Mouse (Mus musculus) liver, adult 2 months (tissue): ENCODE measurements around the gene Plek. TPM values are rescaled to one million over a fixed set of nuclear protein-coding genes. Genes with fewer than 3 reads are reported as not detected.

ENCODE experiments used
- DNase-seq: peaks from one replicate; pipeline ENCODE4 v3.0.0-alpha.2; 2011; ENCODE audit warnings: low read depth, low spot score; ENCODE audit errors: extremely low read depth
- H3K27ac ChIP-seq: fragments of 200-500 bp; replicated peaks from 2 replicates; pipeline ENCODE4 v1.5.1; 2012; ENCODE audit warnings: low read depth, mild to moderate bottlenecking, control low read depth, inconsistent platforms, low read length; ENCODE audit not compliant: insufficient read depth
- H3K27me3 ChIP-seq: fragments of 200-500 bp; 2 replicates; pipeline ENCODE4 v1.6.1; 2012; ENCODE audit warnings: mild to moderate bottlenecking, moderate library complexity, low read length, inconsistent platforms; ENCODE audit not compliant: control insufficient read depth, insufficient read depth
- H3K36me3 ChIP-seq: fragments of 200-500 bp; 2 replicates; pipeline ENCODE4 v1.6.1; 2012; ENCODE audit warnings: low read length, inconsistent platforms; ENCODE audit not compliant: control insufficient read depth, insufficient read depth
- H3K4me1 ChIP-seq: fragments of 200-500 bp; 2 replicates; pipeline ENCODE4 v1.6.1; 2011; ENCODE audit warnings: low read length; ENCODE audit not compliant: control insufficient read depth, insufficient read depth
- H3K4me3 ChIP-seq: fragments of 200-500 bp; 2 replicates; pipeline ENCODE4 v1.5.1; 2011; ENCODE audit warnings: low read depth, mild to moderate bottlenecking, control low read depth, low read length, moderate library complexity; ENCODE audit not compliant: insufficient read depth
- H3K79me2 ChIP-seq: fragments of 200-500 bp; 2 replicates; pipeline ENCODE4 v1.6.1; 2012; ENCODE audit warnings: inconsistent platforms, mild to moderate bottlenecking, low read length, moderate library complexity; ENCODE audit not compliant: control insufficient read depth, insufficient read depth
- H3K9ac ChIP-seq: fragments of 200-500 bp; 2 replicates; pipeline ENCODE4 v1.6.1; 2012; ENCODE audit warnings: low read depth, mild to moderate bottlenecking, control low read depth, inconsistent platforms, low read length
- CTCF ChIP-seq: fragments of 200-500 bp; IDR thresholded peaks from 2 replicates; pipeline ENCODE4 v1.5.1; 2011; ENCODE audit warnings: low read depth, low read length, control low read depth
- POLR2A ChIP-seq: fragments of 200-500 bp; IDR thresholded peaks from 2 replicates; pipeline ENCODE4 v1.6.1; 2011; ENCODE audit warnings: low read length, control low read depth; ENCODE audit not compliant: insufficient read depth; ENCODE audit errors: extremely low read depth
- WGBS: fragments of 180-500 bp; shearing (Covaris S2); methylation state at CpG from one replicate; pipeline ENCODE4 v1.1.7; 2018; 5-methylcytosine and 5-hydroxymethylcytosine counted together
- polyA plus RNA-seq: library from polyadenylated mRNA; depleted of rRNA; stranded (reverse); fragments of >200 nt; gene quantifications from 2 replicates; pipeline ENCODE4 v1.2.3, GENCODE M21; 2012
- total RNA-seq: library from RNA; depleted of rRNA; stranded (reverse); fragments of >200 nt; gene quantifications from 2 replicates; pipeline ENCODE4 v1.2.3, GENCODE M21; 2014

Gene Plek
- total and polyA plus RNA-seq, 2 experiments, result 0.29 to 2.0 TPM

- Histone ChIP-seq H3K27me3 (no peaks in the 10 kb centered on the region), H3K36me3 (no peaks in the 10 kb centered on the region), H3K27ac (no peak overlapping the region), H3K4me1 (no peaks in the 10 kb centered on the region), H3K9ac (no peak overlapping the region), H3K79me2 (no peaks in the 10 kb centered on the region), H3K4me3 (no peak overlapping the region)
- TF ChIP-seq CTCF, result no peak
- no peak for TF ChIP-seq POLR2A
- WGBS, result 56% methylated on average over 2 of the region's 2 CpGs
- no peak for DNase-seq
Measured at GRCm38 (mm10) chr11:16977611-16978010, 74.6 kb downstream of the Plek start.

DNA sequence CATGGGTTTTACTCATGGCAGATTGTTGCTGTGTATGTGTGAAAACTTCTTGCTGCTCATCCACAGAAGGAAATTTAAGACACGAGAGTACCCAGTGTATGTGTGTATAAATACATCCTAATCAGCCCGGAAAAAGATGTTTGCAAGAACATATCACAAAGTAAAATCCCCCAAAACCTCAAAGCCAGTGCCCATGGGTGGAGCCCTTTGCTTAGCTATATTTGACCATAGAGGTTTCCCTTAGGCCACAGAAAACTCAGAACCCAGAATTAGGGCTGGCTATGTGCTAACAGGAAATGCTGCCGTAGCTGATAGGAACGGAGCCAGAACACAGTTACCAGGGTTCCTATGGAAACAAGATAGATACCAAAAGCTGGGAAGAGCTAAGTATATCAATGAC is 75.2 kb downstream of the Plek start:
- Histone ChIP-seq H3K4me3 (no peak overlapping the region), H3K27ac (no peak overlapping the region), H3K27me3 (no peaks in the 10 kb centered on the region), H3K79me2 (no peaks in the 10 kb centered on the region), H3K9ac (no peak overlapping the region), H3K4me1 (no peaks in the 10 kb centered on the region), H3K36me3 (no peaks in the 10 kb centered on the region)
- no peak for DNase-seq
- no peak for TF ChIP-seq CTCF
- no peak for TF ChIP-seq POLR2A
- 62% methylated on average over 4 of the region's 4 CpGs for WGBS

DNA sequence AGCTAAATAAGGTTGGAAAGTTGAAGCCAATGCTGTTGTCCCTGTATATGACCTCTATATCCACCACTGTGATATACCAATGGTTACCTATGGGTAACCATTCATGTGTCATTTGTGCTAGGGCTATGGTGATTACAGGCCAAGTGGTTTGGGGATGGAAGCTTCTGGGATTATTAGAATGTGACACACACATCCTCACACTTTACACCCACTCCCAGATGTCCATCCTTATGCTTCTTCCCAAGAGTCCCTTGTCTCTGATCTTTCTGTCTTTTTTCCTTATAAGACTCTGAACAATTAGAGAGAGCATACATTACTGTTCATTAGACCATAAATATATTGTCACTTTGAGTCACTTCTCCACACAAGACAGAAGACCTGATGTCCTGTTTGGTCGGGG is 79.1 kb downstream of the Plek start:
- TF ChIP-seq POLR2A (no peak), CTCF (no peak)
- Histone ChIP-seq H3K27me3 (no peaks in the 10 kb centered on the region), H3K36me3 (no peaks in the 10 kb centered on the region), H3K4me3 (no peak overlapping the region), H3K9ac (no peak overlapping the region), H3K79me2 (no peaks in the 10 kb centered on the region), H3K27ac (no peak overlapping the region), H3K4me1 (no peaks in the 10 kb centered on the region)
- no peak for DNase-seq
- 83% methylated on average over 1 of the region's 1 CpGs for WGBS

DNA sequence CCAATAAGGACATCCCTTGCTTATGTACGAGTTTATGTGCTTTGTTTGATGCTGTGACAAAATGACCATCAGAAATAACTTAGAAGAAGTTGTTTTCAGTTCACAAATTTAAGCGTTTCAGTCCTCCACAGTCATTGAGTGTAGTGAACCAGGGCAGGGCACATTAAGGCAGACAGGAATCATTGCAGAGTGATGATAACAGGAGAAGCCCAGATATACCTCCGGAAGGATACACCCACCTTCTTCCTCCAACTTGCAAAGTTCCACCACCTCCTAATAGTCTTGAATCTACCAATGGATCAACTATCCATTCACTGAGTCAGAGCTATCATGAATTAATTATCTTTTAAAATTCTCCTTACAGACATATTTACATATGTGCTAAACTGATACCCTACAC is 80.2 kb downstream of the Plek start:
- no peak for DNase-seq
- H3K36me3 ChIP-seq, result no peaks in the 10 kb centered on the region
- TF ChIP-seq POLR2A (no peak), CTCF (no peak)
- H3K27me3 ChIP-seq, result no peaks in the 10 kb centered on the region
- 80% methylated on average over 3 of the region's 3 CpGs for WGBS
- H3K9ac ChIP-seq, result no peak overlapping the region
- no peak overlapping the region for H3K27ac ChIP-seq
- H3K4me1 ChIP-seq, result no peaks in the 10 kb centered on the region
- no peak overlapping the region for H3K4me3 ChIP-seq
- H3K79me2 ChIP-seq, result no peaks in the 10 kb centered on the region

GRCm38 (mm10) chr11:16969650-16970049 is 82.5 kb downstream of the Plek start:
- DNase-seq, result peak; percentile 13
- H3K4me1 ChIP-seq, result no peaks in the 10 kb centered on the region
- no peak overlapping the region for H3K27ac ChIP-seq
- H3K36me3 ChIP-seq, result no peaks in the 10 kb centered on the region
- H3K27me3 ChIP-seq, result no peaks in the 10 kb centered on the region
- H3K4me3 ChIP-seq, result no peak overlapping the region
- no peak overlapping the region for H3K9ac ChIP-seq
- H3K79me2 ChIP-seq, result no peaks in the 10 kb centered on the region
- TF ChIP-seq CTCF, result no peak
- TF ChIP-seq POLR2A, result no peak
- WGBS, result 63% methylated on average over 2 of the region's 2 CpGs

GRCm38 (mm10) chr11:16967806-16968205 is 84.4 kb downstream of the Plek start:
- Histone ChIP-seq H3K9ac (no peak overlapping the region), H3K79me2 (no peaks in the 10 kb centered on the region), H3K36me3 (no peaks in the 10 kb centered on the region), H3K27me3 (no peaks in the 10 kb centered on the region), H3K4me1 (no peaks in the 10 kb centered on the region), H3K4me3 (no peak overlapping the region), H3K27ac (no peak overlapping the region)
- no peak for DNase-seq
- 35% methylated on average over 2 of the region's 2 CpGs for WGBS
- TF ChIP-seq POLR2A (no peak), CTCF (no peak)
